Mouse (Mus musculus): ENCODE results near the gene Azi2. TPM values are rescaled to one million over a fixed set of nuclear protein-coding genes. Genes with fewer than 3 reads are reported as not detected.

The Azi2 gene
- total RNA-seq, 2 experiments from 2014 or later: 79.5 to 90.0 TPM

- ATAC-seq (ENCODE audit: poor library complexity, severe bottlenecking): peak; percentile 92
These were observed 42.5 kb downstream of the Azi2 start for GRCm38 (mm10) chr9:118082575-118083431.

GRCm38 (mm10) chr9:118083834-118084233, 43.5 kb downstream of the Azi2 start:
- ATAC-seq (ENCODE audit: poor library complexity, severe bottlenecking): no peak

- peak; percentile 73 for ATAC-seq (ENCODE audit: poor library complexity, severe bottlenecking)
These were observed 59.1 kb downstream of the Azi2 start for GRCm38 (mm10) chr9:118099395-118099794.

GRCm38 (mm10) chr9:118100484-118100883, 60.2 kb downstream of the Azi2 start:
- ATAC-seq (ENCODE audit: poor library complexity, severe bottlenecking): no peak

GRCm38 (mm10) chr9:118101802-118102201, 61.5 kb downstream of the Azi2 start:
- ATAC-seq (ENCODE audit: poor library complexity, severe bottlenecking): no peak

- no peak for ATAC-seq (ENCODE audit: poor library complexity, severe bottlenecking)
These were observed 68.3 kb downstream of the Azi2 start for GRCm38 (mm10) chr9:118108527-118109011.

- ATAC-seq (ENCODE audit: poor library complexity, severe bottlenecking): peak; percentile 33; the same call in 1 of the 2 replicates
These were observed 69.5 kb downstream of the Azi2 start for GRCm38 (mm10) chr9:118109697-118110359.

GRCm38 (mm10) chr9:118110360-118110710, 70.0 kb downstream of the Azi2 start:
- no peak for ATAC-seq (ENCODE audit: poor library complexity, severe bottlenecking)

Other genes starting within 250 kb of the Azi2 start
- gene Cmc1, start 109.7 kb downstream of the Azi2 start, total RNA-seq (2015): 46.5 and 55.2 TPM in 2 replicates
- gene Cmc1, start 109.7 kb downstream of the Azi2 start, total RNA-seq (2017): 38.6 and 41.7 TPM in 2 replicates

All from megakaryocyte, adult 5-6 weeks (primary cell).